ENCODE assay signal across 24 mouse cellular contexts in the genomic region with DNA sequence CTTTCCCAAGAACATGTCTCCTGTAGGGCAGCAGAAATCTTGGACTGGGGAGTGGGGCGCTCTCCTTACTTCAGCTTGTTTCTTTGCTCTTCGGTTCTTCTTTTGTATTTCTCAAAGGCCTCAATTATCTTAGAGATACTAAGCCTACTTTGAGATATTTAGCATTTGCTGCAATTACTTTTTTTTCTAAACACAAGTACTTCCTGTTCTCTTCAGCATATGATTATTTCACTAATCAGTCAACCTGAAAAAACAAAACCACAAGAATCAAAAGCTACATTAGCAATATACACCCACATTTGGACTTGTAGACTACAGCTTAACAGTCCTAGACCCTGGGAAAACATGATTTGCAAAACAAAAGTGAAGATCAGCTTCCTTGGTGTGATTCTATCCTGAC. TPM values are rescaled to one million over a fixed set of nuclear protein-coding genes. Genes with fewer than 3 reads are reported as not detected.
DNase-seq lines count a peak whose midpoint lies in the region; ATAC-seq and TF ChIP-seq lines count a peak whose summit lies in the region.
"Had no signal": no experiment of that assay in that cellular context is flagged by ENCODE, and none has a peak within 500 bp of the region (broad histone marks: within the 10 kb centered on the region; RNA-seq: fewer than 3 reads in every experiment).

No protein-coding gene starts in this region.

- H3K27me3 ChIP-seq in CH12.LX (replicated peaks) = no peaks in the 10 kb centered on the region
- no peaks in the 10 kb centered on the region for H3K27me3 ChIP-seq in splenic B cell, adult 2 months (ENCODE audit: control insufficient read depth, insufficient read depth, low read length, poor library complexity, severe bottlenecking)
- no peaks in the 10 kb centered on the region for H3K27me3 ChIP-seq in cerebellum, adult 2 months (ENCODE audit: control insufficient read depth, insufficient read depth, low read length)
- H3K27me3 ChIP-seq: embryonic facial prominence, embryonic 13.5 days; forebrain, embryonic 12.5 days; forebrain, embryonic 15.5 days; hindbrain, embryonic 12.5 days; hindbrain, embryonic 15.5 days; Patski had no signal

- dilution Hi-C loops in CH12.LX (cut with MboI; ENCODE audit: extremely low pct_ligation_motif_present, extremely low pct_unique_long_range_greater_than_20kb, low sequenced_read_pairs) = no loop called here

- no peak for TF ChIP-seq CTCF in CH12.LX (conservative IDR thresholded peaks at IDR 0.05 in 1 of 2, IDR thresholded peaks at IDR 0.05 in 1 of 2; ENCODE audit: low read depth in 2 of 2, low read length in 2 of 2)
- TF ChIP-seq CTCF in cerebellum, adult 2 months (IDR thresholded peaks at IDR 0.05; ENCODE audit: borderline replicate concordance, insufficient read depth, low read depth, low read length) = no peak

- H3K79me2 ChIP-seq in CH12.LX (replicated peaks; ENCODE audit: control insufficient read depth, extremely low read depth, insufficient read depth, poor library complexity, severe bottlenecking) = no peaks in the 10 kb centered on the region

- TF ChIP-seq EP300 in CH12.LX (IDR thresholded peaks at IDR 0.05; ENCODE audit: low read length) = 0 out of 2 replicates have a peak, but pooled peaks have one; percentile 10

- peaks cover 3 to 15% of the 10 kb centered on the region in 2 experiments for H3K36me3 ChIP-seq in CH12.LX (replicated peaks in 1 of 2; ENCODE audit: control insufficient read depth in 1 of 2, insufficient read depth in 1 of 2, low read length in 1 of 2)
- no peaks in the 10 kb centered on the region for H3K36me3 ChIP-seq in splenic B cell, adult 2 months (ENCODE audit: control insufficient read depth, insufficient read depth, low read length, poor library complexity, severe bottlenecking)
- H3K36me3 ChIP-seq: embryonic facial prominence, embryonic 13.5 days; forebrain, embryonic 12.5 days; forebrain, embryonic 15.5 days; hindbrain, embryonic 12.5 days; hindbrain, embryonic 15.5 days had no signal

- TF ChIP-seq POLR2A in CH12.LX (IDR thresholded peaks at IDR 0.05; ENCODE audit: low read depth, low read length) = no peak
- no peak for TF ChIP-seq POLR2A in cerebellum, adult 2 months (IDR thresholded peaks at IDR 0.05; ENCODE audit: borderline replicate concordance, insufficient read depth, low read length)

- no peak overlapping the region for H3K4me3 ChIP-seq in CH12.LX (replicated peaks in 1 of 3; ENCODE audit: low read depth in 2 of 3, low read length in 2 of 3, poor library complexity in 1 of 3)
- no peak overlapping the region for H3K4me3 ChIP-seq in cerebellum, adult 2 months (replicated peaks; ENCODE audit: insufficient read depth, low read depth, low read length)
- H3K4me3 ChIP-seq: embryonic facial prominence, embryonic 10.5 days; embryonic facial prominence, embryonic 13.5 days; erythroblast, embryonic 14.5 days; forebrain, embryonic 12.5 days; forebrain, embryonic 15.5 days; hindbrain, embryonic 12.5 days; hindbrain, embryonic 15.5 days had no signal

- H3K4me1 ChIP-seq in CH12.LX (ENCODE audit: control insufficient read depth in 1 of 2, insufficient read depth in 2 of 2) = peaks cover 6 to 41% of the 10 kb centered on the region in 2 experiments
- no peaks in the 10 kb centered on the region for H3K4me1 ChIP-seq in cerebellum, adult 2 months (ENCODE audit: control insufficient read depth, insufficient read depth, low read length)

- 95% methylated on average over 2 of the region's 2 CpGs for WGBS in cerebellum, adult 2 months

- TF ChIP-seq RAD21 in CH12.LX (IDR thresholded peaks at IDR 0.05; ENCODE audit: low read depth, low read length) = no peak

- peaks cover 1% of the 10 kb centered on the region for H3K9me3 ChIP-seq in CH12.LX (replicated peaks; ENCODE audit: low read length)
- H3K9me3 ChIP-seq: embryonic facial prominence, embryonic 10.5 days; embryonic facial prominence, embryonic 13.5 days; forebrain, embryonic 12.5 days; forebrain, embryonic 15.5 days; hindbrain, embryonic 12.5 days; hindbrain, embryonic 15.5 days had no signal

- H3K9ac ChIP-seq in CH12.LX (ENCODE audit: insufficient read depth, low read depth) = no peak overlapping the region
- H3K9ac ChIP-seq: embryonic facial prominence, embryonic 13.5 days; forebrain, embryonic 12.5 days; forebrain, embryonic 15.5 days; hindbrain, embryonic 12.5 days; hindbrain, embryonic 15.5 days had no signal

- DNase-seq in A20 (ENCODE audit: low read depth, low spot score) (peak; percentile 20), CH12.LX (ENCODE audit: extremely low read depth) (no peak), MEL-GATA-1-ER (ENCODE audit: extremely low read depth, low read depth) (peak; percentile 36)
- DNase-seq in splenic B cell, adult 2 months (ENCODE audit: low read depth, low spot score) = peak; percentile 57
- DNase-seq in cerebellum, adult 2 months = no peak
- DNase-seq in natural killer cell, adult 2 months (ENCODE audit: low spot score in 2 of 2) = no peak
- DNase-seq: adrenal gland, postnatal 10 days; adrenal gland, postnatal 36 days; cerebellum, adult 18-20 months; cerebellum, adult 9-11 months; cerebellum, postnatal 25 days; embryo, embryonic 11 days; heart, adult 11 months had no signal

- H3K4me2 ChIP-seq in CH12.LX (ENCODE audit: insufficient read depth, low read depth, poor library complexity, severe bottlenecking) = 0 out of 2 replicates have a peak overlapping the region, but pooled peaks have one; percentile 56
- H3K4me2 ChIP-seq: embryonic facial prominence, embryonic 13.5 days; forebrain, embryonic 12.5 days; forebrain, embryonic 15.5 days; heart, embryonic 11.5 days; hindbrain, embryonic 12.5 days; hindbrain, embryonic 15.5 days had no signal

- H3K27ac ChIP-seq in CH12.LX (ENCODE audit: insufficient read depth, low read depth) = no peak overlapping the region
- H3K27ac ChIP-seq in cerebellum, adult 2 months (ENCODE audit: insufficient read depth, low read length) = no peak overlapping the region
- H3K27ac ChIP-seq: embryonic facial prominence, embryonic 10.5 days; embryonic facial prominence, embryonic 13.5 days; forebrain, embryonic 12.5 days; forebrain, embryonic 15.5 days; hindbrain, embryonic 12.5 days; hindbrain, embryonic 15.5 days had no signal

- no peak for ATAC-seq in megakaryocyte progenitor cell, adult 5-6 weeks (replicated peaks; ENCODE audit: poor library complexity)
- ATAC-seq: forebrain, embryonic 15.5 days; intestine, embryonic 16.5 days; Patski had no signal

- in situ Hi-C loops in CH12.LX (cut with MboI; ENCODE audit: low pct_ligation_motif_present, low pct_unique_long_range_greater_than_20kb, low sequenced_read_pairs) = no loop called here

TF ChIP-seq in CH12.LX, 34 proteins besides CTCF, POLR2A, EP300 and RAD21:
- TF ChIP-seq E2F4 (IDR thresholded peaks at IDR 0.05; ENCODE audit: insufficient replicate concordance, low read depth, low read length) (no peak), PAX5 (IDR thresholded peaks at IDR 0.05; ENCODE audit: low read length) (no peak), ZNF384 (IDR thresholded peaks at IDR 0.05; ENCODE audit: low read depth, low read length) (peak; percentile 34; the same call in 1 of the 2 replicates), CHD2 (IDR thresholded peaks at IDR 0.05; ENCODE audit: low read length) (no peak)

RNA-seq across cellular contexts. Expression of gene 1700066M21Rik, which starts 2.1 kb away (rescaled TPM):
- total RNA-seq in CH12.LX (2012; rRNA removed) (8.0 TPM in 2 replicates), CH12.LX (2014; rRNA removed) (17.4 and 19.4 TPM in 2 replicates)
- 5.9 and 7.0 TPM in 2 replicates for polyA plus RNA-seq in CH12.LX (2012; ENCODE audit: insufficient read length, low read depth)
- polyA plus RNA-seq in cerebellum, adult 2 months (2012; rRNA removed) = 11.6 and 15.3 TPM in 2 replicates
- total RNA-seq in megakaryocyte progenitor cell, adult 5-6 weeks (2015) = 16.6 and 19.3 TPM in 2 replicates
- total RNA-seq in megakaryocyte progenitor cell, adult 5-6 weeks (2017) = 18.1 TPM in 2 replicates

RNA-seq across cellular contexts. Expression of gene Maip1, which starts 30.9 kb away (rescaled TPM):
- total RNA-seq in CH12.LX (2012; rRNA removed) (7.0 and 8.7 TPM in 2 replicates), CH12.LX (2014; rRNA removed) (15.5 and 15.7 TPM in 2 replicates)
- polyA plus RNA-seq in CH12.LX (2012; ENCODE audit: insufficient read length, low read depth) = 13.6 and 13.9 TPM in 2 replicates
- polyA plus RNA-seq in cerebellum, adult 2 months (2012; rRNA removed) = 11.5 and 11.9 TPM in 2 replicates
- total RNA-seq in megakaryocyte progenitor cell, adult 5-6 weeks (2015) = 12.4 and 15.6 TPM in 2 replicates
- total RNA-seq in megakaryocyte progenitor cell, adult 5-6 weeks (2017) = 10.0 and 10.8 TPM in 2 replicates

RNA-seq across cellular contexts. Expression of gene Tyw5, which starts 31.6 kb away (rescaled TPM):
- total RNA-seq in CH12.LX (2012; rRNA removed) = 20.3 and 21.3 TPM in 2 replicates
- total RNA-seq in CH12.LX (2014; rRNA removed) = 50.1 and 68.9 TPM in 2 replicates
- 21.0 and 24.7 TPM in 2 replicates for polyA plus RNA-seq in CH12.LX (2012; ENCODE audit: insufficient read length, low read depth)
- 26.5 and 28.1 TPM in 2 replicates for polyA plus RNA-seq in cerebellum, adult 2 months (2012; rRNA removed)
- 23.3 and 35.1 TPM in 2 replicates for total RNA-seq in megakaryocyte progenitor cell, adult 5-6 weeks (2015)
- total RNA-seq in megakaryocyte progenitor cell, adult 5-6 weeks (2017) = 25.8 and 28.4 TPM in 2 replicates

Comparison
In these comparisons a context has a peak if more than half of its experiments do, and no peak if none do; other contexts are left out.
1. DNase-seq: peak in A20 (single experiment), MEL-GATA-1-ER (single experiment) and splenic B cell, adult 2 months (single experiment); none in CH12.LX (single experiment), cerebellum, adult 2 months (0 of 2) and natural killer cell, adult 2 months (0 of 2).